Mouse (Mus musculus) kidney, adult 2 months (tissue): ENCODE measurements around the gene Ttll3. TPM values are rescaled to one million over a fixed set of nuclear protein-coding genes. Genes with fewer than 3 reads are reported as not detected.

ENCODE experiments used
- DNase-seq: peaks from one replicate; pipeline ENCODE4 v3.0.0; 2021
- H3K27ac ChIP-seq: fragments of 200-500 bp; 2 replicates; pipeline ENCODE4 v1.5.1; 2012; ENCODE audit warnings: low read depth, low read length, control low read depth, inconsistent platforms; ENCODE audit not compliant: insufficient read depth
- H3K27me3 ChIP-seq: fragments of 200-500 bp; replicated peaks from 2 replicates; pipeline ENCODE4 v1.6.1; 2012; ENCODE audit warnings: mild to moderate bottlenecking, moderate library complexity, low read length, inconsistent platforms; ENCODE audit not compliant: control insufficient read depth, insufficient read depth
- H3K36me3 ChIP-seq: fragments of 200-500 bp; 2 replicates; pipeline ENCODE4 v1.6.1; 2012; ENCODE audit warnings: mild to moderate bottlenecking, moderate library complexity, low read length, inconsistent platforms; ENCODE audit not compliant: control insufficient read depth, insufficient read depth
- H3K4me1 ChIP-seq: fragments of 200-500 bp; 2 replicates; pipeline ENCODE4 v1.6.1; 2011; ENCODE audit warnings: low read length; ENCODE audit not compliant: control insufficient read depth, insufficient read depth
- H3K4me3 ChIP-seq: fragments of 200-500 bp; 2 replicates; pipeline ENCODE4 v1.5.1; 2011; ENCODE audit warnings: mild to moderate bottlenecking, low read depth, low read length, control low read depth; ENCODE audit not compliant: insufficient read depth
- CTCF ChIP-seq: fragments of 200-500 bp; conservative IDR thresholded peaks from 2 replicates; pipeline ENCODE4 v1.5.1; 2011; ENCODE audit warnings: low read depth, mild to moderate bottlenecking, control low read depth, low read length, moderate library complexity, mixed read lengths; ENCODE audit not compliant: insufficient read depth, insufficient read length
- POLR2A ChIP-seq: fragments of 200-500 bp; IDR thresholded peaks from one replicate; pipeline ENCODE4 v1.6.1; 2011; ENCODE audit warnings: low read depth, low read length, control low read depth
- WGBS: fragments of 180-500 bp; shearing (Covaris S2); methylation state at CpG from one replicate; pipeline ENCODE4 v1.1.7; 2018; 5-methylcytosine and 5-hydroxymethylcytosine counted together
- polyA plus RNA-seq: library from polyadenylated mRNA; depleted of rRNA; stranded (reverse); fragments of >200 nt; gene quantifications from 2 replicates; pipeline ENCODE4 v1.2.3, GENCODE M21; 2012

Ttll3 gene
- polyA plus RNA-seq, 1 experiment: 5.9 TPM

DNA sequence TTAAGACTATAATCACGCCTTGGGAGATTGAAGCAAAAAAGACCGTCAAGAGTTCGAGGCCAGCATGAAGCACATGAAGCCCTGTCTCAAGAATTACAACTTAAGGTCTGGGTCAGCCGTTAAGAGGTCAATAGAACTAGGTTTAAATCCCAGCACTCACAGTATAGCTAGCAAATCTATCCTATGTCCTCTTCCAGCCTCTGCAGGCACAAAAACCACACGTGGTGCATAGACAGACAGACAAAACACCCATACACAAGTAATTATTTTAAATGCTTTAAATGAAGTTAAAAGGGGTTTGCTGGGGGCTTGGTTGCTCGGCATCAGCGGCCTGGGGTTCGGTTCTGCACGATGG lies 53.0 kb downstream of the Ttll3 start:
- TF ChIP-seq CTCF: no peak
- no peak for TF ChIP-seq POLR2A
- DNase-seq: no peak
- no peaks in the 10 kb centered on the region for H3K36me3 ChIP-seq
- peak overlapping the region; percentile 17; the same call in 1 of the 2 replicates for H3K27ac ChIP-seq
- H3K4me1 ChIP-seq: peaks cover 15% of the 10 kb centered on the region
- H3K27me3 ChIP-seq: no peaks in the 10 kb centered on the region
- H3K4me3 ChIP-seq: peak overlapping the region; percentile 14
- 37% methylated on average over 9 of the region's 9 CpGs for WGBS

DNA sequence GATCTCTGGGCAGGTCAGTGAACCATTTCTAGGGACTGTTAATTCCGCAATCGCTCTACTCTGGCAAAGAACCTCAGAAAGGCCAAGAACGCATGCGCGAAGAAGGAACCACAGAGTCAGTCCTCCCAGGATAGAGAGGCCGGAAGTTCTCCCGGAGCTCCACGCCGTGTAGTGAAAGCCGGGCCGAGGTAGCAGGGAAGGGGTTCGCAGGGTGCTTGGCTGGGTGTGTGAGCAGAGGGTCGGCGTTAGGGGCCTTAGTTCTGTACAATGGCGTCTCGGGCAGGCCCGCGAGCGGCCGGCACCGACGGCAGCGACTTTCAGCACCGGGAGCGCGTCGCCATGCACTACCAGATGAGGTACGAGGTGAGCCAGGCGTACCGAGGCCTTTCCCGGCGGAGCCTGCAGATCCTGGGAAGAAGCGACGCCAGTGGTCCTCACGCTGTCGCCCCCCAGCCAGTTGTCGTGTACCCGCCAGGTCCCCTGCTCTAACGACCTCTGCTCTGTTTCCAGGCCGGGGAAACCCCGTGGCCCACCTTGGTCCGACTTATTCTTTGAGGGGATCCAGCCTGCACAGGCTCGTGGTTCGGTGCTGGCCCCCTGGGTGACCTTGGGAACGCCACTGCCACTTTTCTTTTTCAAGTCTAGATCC lies 53.5 kb downstream of the Ttll3 start, which contains the start of gene Jagn1:
Jagn1 (plus strand) TSS at position 128 of the 649 bp plus-strand sequence.
- peak; percentile 96 for DNase-seq
- Histone ChIP-seq H3K4me1 (peaks cover 15% of the 10 kb centered on the region), H3K4me3 (peak within 1 kb of the TSS; percentile 93), H3K27me3 (no peaks in the 10 kb centered on the region), H3K27ac (peak within 1 kb of the TSS; percentile 28), H3K36me3 (no peaks in the 10 kb centered on the region)
- under 1% methylated on average over 45 of the region's 45 CpGs for WGBS
- no peak for TF ChIP-seq CTCF
- TF ChIP-seq POLR2A: no peak

- H3K27ac ChIP-seq: peak overlapping the region; percentile 28; the same call in 1 of the 2 replicates
- H3K36me3 ChIP-seq: no peaks in the 10 kb centered on the region
- H3K27me3 ChIP-seq: no peaks in the 10 kb centered on the region
- peaks cover 15% of the 10 kb centered on the region for H3K4me1 ChIP-seq
- no peak for DNase-seq
- WGBS: 36% methylated on average over 12 of the region's 12 CpGs
- TF ChIP-seq CTCF (peak; percentile 37), POLR2A (no peak)
- peak overlapping the region; percentile 93 for H3K4me3 ChIP-seq
These were observed 54.0 kb downstream of the Ttll3 start for GRCm38 (mm10) chr6:113443091-113443490.

DNA sequence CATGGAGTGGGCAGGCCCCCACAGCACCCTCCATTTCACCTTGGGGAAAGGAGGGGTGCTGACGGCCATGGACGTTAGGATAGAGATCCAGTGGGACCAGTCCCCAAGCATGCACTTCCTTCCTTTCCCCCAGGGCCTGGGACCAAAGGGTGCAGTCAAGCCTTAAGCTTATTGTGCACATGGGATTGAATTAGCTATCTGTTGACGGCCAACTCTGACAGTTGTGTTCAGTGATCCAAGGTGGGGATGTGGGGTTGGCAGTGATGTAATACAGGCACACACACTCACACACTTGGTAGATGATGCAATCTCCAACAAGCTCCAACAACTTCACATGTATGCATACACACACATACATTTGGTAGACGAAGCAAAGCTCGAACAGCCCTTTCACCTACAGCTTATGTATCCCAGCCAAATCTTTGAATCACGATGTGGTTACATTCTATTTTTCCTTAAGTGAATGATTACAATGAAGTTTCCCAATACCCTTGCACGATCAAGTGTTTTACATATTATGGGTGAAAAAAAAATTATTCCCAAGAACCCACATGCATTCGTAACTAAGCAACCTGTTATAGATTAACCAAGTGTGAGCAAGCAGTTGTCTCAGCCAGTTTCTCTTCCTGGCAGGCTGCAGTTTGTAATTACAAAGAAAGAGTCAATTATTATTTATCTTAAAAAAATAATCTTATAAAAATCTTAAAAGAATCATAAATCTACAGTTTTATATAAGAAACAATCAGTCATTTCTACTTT lies 55.3 kb downstream of the Ttll3 start:
- H3K36me3 ChIP-seq: no peaks in the 10 kb centered on the region; the same call in 1 of the 2 replicates
- WGBS: 37% methylated on average over 7 of the region's 8 CpGs
- peaks cover 15% of the 10 kb centered on the region for H3K4me1 ChIP-seq
- TF ChIP-seq POLR2A: no peak
- TF ChIP-seq CTCF: no peak
- H3K27me3 ChIP-seq: no peaks in the 10 kb centered on the region
- H3K4me3 ChIP-seq: no peak overlapping the region
- DNase-seq: peak; percentile 70
- H3K27ac ChIP-seq: peak overlapping the region; percentile 78

DNA sequence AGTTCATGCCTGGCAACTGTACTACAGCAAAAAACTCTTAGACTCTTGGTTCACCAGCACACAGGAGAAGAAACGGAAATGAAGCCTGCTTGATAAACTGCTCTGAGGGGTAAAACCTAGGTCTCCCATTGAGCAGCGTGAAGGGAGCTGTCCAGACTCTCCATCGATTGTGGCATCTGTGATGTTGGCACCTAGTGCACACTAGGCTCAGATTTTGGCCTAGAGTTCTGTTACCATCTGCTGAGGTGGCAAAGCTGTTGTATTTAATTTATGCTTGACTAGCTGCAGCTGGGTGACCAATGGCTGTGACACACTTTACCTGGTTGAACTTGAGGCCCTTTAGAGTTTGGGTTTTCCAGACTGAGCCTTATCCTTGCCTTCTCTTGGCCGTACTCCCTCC lies 58.6 kb downstream of the Ttll3 start:
- no peaks in the 10 kb centered on the region for H3K27me3 ChIP-seq
- no peak for DNase-seq
- TF ChIP-seq CTCF: no peak
- TF ChIP-seq POLR2A: no peak
- no peak overlapping the region for H3K27ac ChIP-seq
- WGBS: 95% methylated on average over 4 of the region's 4 CpGs
- peaks cover 25% of the 10 kb centered on the region for H3K4me1 ChIP-seq
- no peak overlapping the region for H3K4me3 ChIP-seq
- H3K36me3 ChIP-seq: no peaks in the 10 kb centered on the region; the same call in 1 of the 2 replicates

DNA sequence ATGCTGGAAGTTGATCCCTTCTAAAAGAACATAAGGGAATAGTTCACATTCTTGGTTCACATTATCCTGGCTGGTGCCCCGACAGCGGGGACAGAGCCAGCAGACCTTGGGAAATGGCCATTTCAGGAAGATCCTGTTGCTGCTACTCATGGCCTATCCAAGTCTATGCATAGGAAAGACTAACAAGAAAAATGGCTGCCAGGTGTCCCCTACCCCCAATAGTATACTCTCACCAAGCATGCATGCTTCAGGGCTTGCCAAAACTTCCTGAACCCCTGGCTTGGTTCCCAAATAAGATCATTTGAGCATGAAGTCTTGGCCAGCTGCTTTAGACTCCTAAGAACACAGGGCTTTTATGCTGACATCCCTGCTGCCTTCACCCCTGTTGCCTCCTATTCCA lies 62.8 kb downstream of the Ttll3 start:
- H3K27me3 ChIP-seq: no peaks in the 10 kb centered on the region
- H3K4me3 ChIP-seq: no peak overlapping the region
- H3K36me3 ChIP-seq: no peaks in the 10 kb centered on the region; the same call in 1 of the 2 replicates
- TF ChIP-seq CTCF (no peak), POLR2A (no peak)
- peak overlapping the region; percentile 69 for H3K27ac ChIP-seq
- peak; percentile 74 for DNase-seq
- peaks cover 17% of the 10 kb centered on the region for H3K4me1 ChIP-seq
- WGBS: 12% methylated on average over 2 of the region's 2 CpGs

- no peak overlapping the region for H3K27ac ChIP-seq
- no peaks in the 10 kb centered on the region for H3K36me3 ChIP-seq
- no peak overlapping the region for H3K4me3 ChIP-seq
- TF ChIP-seq CTCF (no peak), POLR2A (no peak)
- H3K27me3 ChIP-seq: no peaks in the 10 kb centered on the region
- H3K4me1 ChIP-seq: peaks cover 21% of the 10 kb centered on the region
- no peak for DNase-seq
- 61% methylated on average over 5 of the region's 5 CpGs for WGBS
These were observed 65.9 kb downstream of the Ttll3 start for GRCm38 (mm10) chr6:113455007-113455406.
